Mouse (Mus musculus) liver, adult 2 months (tissue): ENCODE results near the gene Plcb1. TPM values are rescaled to one million over a fixed set of nuclear protein-coding genes. Genes with fewer than 3 reads are reported as not detected.

ENCODE experiments used
- DNase-seq: peaks from one replicate; pipeline ENCODE4 v3.0.0-alpha.2; 2011; ENCODE audit warnings: low read depth, low spot score; ENCODE audit errors: extremely low read depth
- H3K27ac ChIP-seq: fragments of 200-500 bp; replicated peaks from 2 replicates; pipeline ENCODE4 v1.5.1; 2012; ENCODE audit warnings: low read depth, mild to moderate bottlenecking, control low read depth, inconsistent platforms, low read length; ENCODE audit not compliant: insufficient read depth
- H3K27me3 ChIP-seq: fragments of 200-500 bp; 2 replicates; pipeline ENCODE4 v1.6.1; 2012; ENCODE audit warnings: mild to moderate bottlenecking, moderate library complexity, low read length, inconsistent platforms; ENCODE audit not compliant: control insufficient read depth, insufficient read depth
- H3K36me3 ChIP-seq: fragments of 200-500 bp; 2 replicates; pipeline ENCODE4 v1.6.1; 2012; ENCODE audit warnings: low read length, inconsistent platforms; ENCODE audit not compliant: control insufficient read depth, insufficient read depth
- H3K4me1 ChIP-seq: fragments of 200-500 bp; 2 replicates; pipeline ENCODE4 v1.6.1; 2011; ENCODE audit warnings: low read length; ENCODE audit not compliant: control insufficient read depth, insufficient read depth
- H3K4me3 ChIP-seq: fragments of 200-500 bp; 2 replicates; pipeline ENCODE4 v1.5.1; 2011; ENCODE audit warnings: low read depth, mild to moderate bottlenecking, control low read depth, low read length, moderate library complexity; ENCODE audit not compliant: insufficient read depth
- H3K79me2 ChIP-seq: fragments of 200-500 bp; 2 replicates; pipeline ENCODE4 v1.6.1; 2012; ENCODE audit warnings: inconsistent platforms, mild to moderate bottlenecking, low read length, moderate library complexity; ENCODE audit not compliant: control insufficient read depth, insufficient read depth
- H3K9ac ChIP-seq: fragments of 200-500 bp; 2 replicates; pipeline ENCODE4 v1.6.1; 2012; ENCODE audit warnings: low read depth, mild to moderate bottlenecking, control low read depth, inconsistent platforms, low read length
- CTCF ChIP-seq: fragments of 200-500 bp; IDR thresholded peaks from 2 replicates; pipeline ENCODE4 v1.5.1; 2011; ENCODE audit warnings: low read depth, low read length, control low read depth
- POLR2A ChIP-seq: fragments of 200-500 bp; IDR thresholded peaks from 2 replicates; pipeline ENCODE4 v1.6.1; 2011; ENCODE audit warnings: low read length, control low read depth; ENCODE audit not compliant: insufficient read depth; ENCODE audit errors: extremely low read depth
- WGBS: fragments of 180-500 bp; shearing (Covaris S2); methylation state at CpG from one replicate; pipeline ENCODE4 v1.1.7; 2018; 5-methylcytosine and 5-hydroxymethylcytosine counted together
- polyA plus RNA-seq: library from polyadenylated mRNA; depleted of rRNA; stranded (reverse); fragments of >200 nt; gene quantifications from 2 replicates; pipeline ENCODE4 v1.2.3, GENCODE M21; 2012; rRNA removed
- total RNA-seq: library from RNA; depleted of rRNA; stranded (reverse); fragments of >200 nt; gene quantifications from 2 replicates; pipeline ENCODE4 v1.2.3, GENCODE M21; 2014; rRNA removed

Gene Plcb1
- total and polyA plus RNA-seq, 2 experiments = 0.88 to 15.4 TPM

GRCm38 (mm10) chr2:135500872-135501271 lies 715.0 kb downstream of the Plcb1 start:
- H3K79me2 ChIP-seq = no peaks in the 10 kb centered on the region
- H3K27ac ChIP-seq = no peak overlapping the region
- 65% methylated on average over 2 of the region's 2 CpGs for WGBS
- no peaks in the 10 kb centered on the region for H3K27me3 ChIP-seq
- DNase-seq = no peak
- no peaks in the 10 kb centered on the region for H3K36me3 ChIP-seq
- no peak overlapping the region for H3K9ac ChIP-seq
- H3K4me1 ChIP-seq = no peaks in the 10 kb centered on the region
- no peak overlapping the region for H3K4me3 ChIP-seq
- TF ChIP-seq POLR2A (no peak), CTCF (no peak)

GRCm38 (mm10) chr2:135503328-135503997 lies 717.6 kb downstream of the Plcb1 start:
- no peak for TF ChIP-seq CTCF
- no peak overlapping the region for H3K27ac ChIP-seq
- WGBS = 80% methylated on average over 4 of the region's 4 CpGs
- no peaks in the 10 kb centered on the region for H3K27me3 ChIP-seq
- H3K4me1 ChIP-seq = no peaks in the 10 kb centered on the region
- no peak overlapping the region for H3K9ac ChIP-seq
- H3K4me3 ChIP-seq = no peak overlapping the region
- H3K79me2 ChIP-seq = no peaks in the 10 kb centered on the region
- H3K36me3 ChIP-seq = no peaks in the 10 kb centered on the region
- DNase-seq = no peak

- Histone ChIP-seq H3K27ac (no peak overlapping the region), H3K4me1 (no peaks in the 10 kb centered on the region), H3K4me3 (no peak overlapping the region), H3K36me3 (no peaks in the 10 kb centered on the region), H3K9ac (no peak overlapping the region), H3K27me3 (no peaks in the 10 kb centered on the region), H3K79me2 (no peaks in the 10 kb centered on the region)
- no peak for DNase-seq
- TF ChIP-seq CTCF (no peak), POLR2A (no peak)
Measured at GRCm38 (mm10) chr2:135503998-135504354, 718.1 kb downstream of the Plcb1 start.

- 20% methylated on average over 1 of the region's 1 CpGs for WGBS
- no peaks in the 10 kb centered on the region for H3K27me3 ChIP-seq
- H3K9ac ChIP-seq = no peak overlapping the region
- no peak overlapping the region for H3K27ac ChIP-seq
- H3K4me3 ChIP-seq = no peak overlapping the region
- H3K36me3 ChIP-seq = no peaks in the 10 kb centered on the region
- H3K4me1 ChIP-seq = no peaks in the 10 kb centered on the region
- TF ChIP-seq POLR2A = no peak
- no peak for TF ChIP-seq CTCF
- H3K79me2 ChIP-seq = no peaks in the 10 kb centered on the region
- DNase-seq = peak; percentile 5
Measured at GRCm38 (mm10) chr2:135507111-135507510, 721.2 kb downstream of the Plcb1 start.

GRCm38 (mm10) chr2:135518956-135519355 lies 733.1 kb downstream of the Plcb1 start:
- Histone ChIP-seq H3K27ac (no peak overlapping the region), H3K4me3 (no peak overlapping the region), H3K9ac (no peak overlapping the region), H3K27me3 (no peaks in the 10 kb centered on the region), H3K36me3 (no peaks in the 10 kb centered on the region), H3K79me2 (no peaks in the 10 kb centered on the region), H3K4me1 (no peaks in the 10 kb centered on the region)
- WGBS = 56% methylated on average over 2 of the region's 2 CpGs
- no peak for DNase-seq
- TF ChIP-seq POLR2A (no peak), CTCF (no peak)

Other genes with a start within 250 kb of the Plcb1 start
- gene Hao1, start 231.7 kb upstream of the Plcb1 start, total RNA-seq = 153 and 201 TPM in 2 replicates
- 45.1 and 45.9 TPM in 2 replicates for gene Hao1, start 231.7 kb upstream of the Plcb1 start, polyA plus RNA-seq
- 11.2 and 11.9 TPM in 2 replicates for gene Tmx4, start 141.9 kb upstream of the Plcb1 start, total RNA-seq
- 3.0 and 3.1 TPM in 2 replicates for gene Tmx4, start 141.9 kb upstream of the Plcb1 start, polyA plus RNA-seq